Mouse (Mus musculus) R1 (cell line): ENCODE measurements around the gene Otx2.
A peak's percentile ranks its signal among the peaks of the same experiment; 100 is the strongest.

Experiments
- DNase-seq: peaks from one replicate; pipeline ENCODE4 v3.0.0-alpha.2; 2018; ENCODE audit warnings: low read depth, low spot score

Gene Otx2

GRCm38 (mm10) chr14:48673541-48673940 is at the start of gene Otx2:
TSS of gene Otx2 (minus strand) at chr14:48673819.
- peak; percentile 51 for DNase-seq

- peak; percentile 54 for DNase-seq
Observed at GRCm38 (mm10) chr14:48722763-48723162, 49.1 kb upstream of the Otx2 start.

- no peak for DNase-seq
Observed at GRCm38 (mm10) chr14:48719296-48719695, 45.7 kb upstream of the Otx2 start.

GRCm38 (mm10) chr14:48717632-48718279 is 44.1 kb upstream of the Otx2 start:
- DNase-seq: peak; percentile 36

GRCm38 (mm10) chr14:48716456-48716855 is 42.8 kb upstream of the Otx2 start:
- no peak for DNase-seq

GRCm38 (mm10) chr14:48710871-48711370 is 37.3 kb upstream of the Otx2 start:
- DNase-seq: no peak

- no peak for DNase-seq
Observed at GRCm38 (mm10) chr14:48710062-48710870, 36.6 kb upstream of the Otx2 start.

GRCm38 (mm10) chr14:48709371-48710061 is 35.9 kb upstream of the Otx2 start:
- peak; percentile 88 for DNase-seq

GRCm38 (mm10) chr14:48707844-48708383 is 34.3 kb upstream of the Otx2 start:
- no peak for DNase-seq

- no peak for DNase-seq
Observed at GRCm38 (mm10) chr14:48707391-48707790, 33.8 kb upstream of the Otx2 start.

GRCm38 (mm10) chr14:48700790-48701370 is 27.3 kb upstream of the Otx2 start:
- peak; percentile 94 for DNase-seq

- DNase-seq: no peak
Observed at GRCm38 (mm10) chr14:48679590-48679989, 6.0 kb upstream of the Otx2 start.

GRCm38 (mm10) chr14:48678674-48679073 is 5.1 kb upstream of the Otx2 start:
- no peak for DNase-seq

- peak; percentile 74 for DNase-seq
Observed at GRCm38 (mm10) chr14:48674036-48674831, 615 bp upstream of the Otx2 start.

- DNase-seq: no peak
Observed at GRCm38 (mm10) chr14:48672611-48673176, 925 bp downstream of the Otx2 start.

- no peak for DNase-seq
Observed at GRCm38 (mm10) chr14:48671480-48672240, 2.0 kb downstream of the Otx2 start.

GRCm38 (mm10) chr14:48670761-48671479 is 2.7 kb downstream of the Otx2 start:
- no peak for DNase-seq

- no peak for DNase-seq
Observed at GRCm38 (mm10) chr14:48670258-48670630, 3.4 kb downstream of the Otx2 start.
